Mouse (Mus musculus) embryo, embryonic 11.5 days (tissue): ENCODE results near the gene Rab20.
"Not testable (repeated sequence)": the region's sequence is repeated elsewhere in the genome, so short reads cannot be mapped to it uniquely, and the experiment has no call there.

Experiments used
- DNase-seq: peaks from one replicate; pipeline ENCODE4 v3.0.0-alpha.2; 2012; ENCODE audit warnings: low read depth, low spot score

Rab20 gene

DNA sequence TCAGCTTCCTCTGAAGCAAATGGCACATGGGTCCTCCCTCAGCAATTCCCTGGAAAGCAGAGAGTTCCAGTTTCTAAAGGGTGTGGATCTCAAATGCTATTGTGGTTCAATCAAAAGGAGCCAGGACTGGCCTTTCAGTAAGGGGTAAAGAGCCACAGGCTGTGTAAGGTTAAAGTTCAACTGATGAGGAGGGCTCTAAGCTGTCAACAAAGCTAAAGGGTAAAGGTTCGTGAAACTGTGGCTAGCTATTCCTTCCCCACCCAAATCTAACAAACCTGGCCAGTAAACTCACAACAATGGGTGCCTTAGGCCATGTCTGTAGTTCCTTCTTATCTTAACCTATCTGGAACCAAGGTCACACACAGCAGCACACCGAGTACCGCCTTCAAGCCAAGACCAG lies 3.4 kb upstream of the Rab20 start:
- no peak for DNase-seq

DNA sequence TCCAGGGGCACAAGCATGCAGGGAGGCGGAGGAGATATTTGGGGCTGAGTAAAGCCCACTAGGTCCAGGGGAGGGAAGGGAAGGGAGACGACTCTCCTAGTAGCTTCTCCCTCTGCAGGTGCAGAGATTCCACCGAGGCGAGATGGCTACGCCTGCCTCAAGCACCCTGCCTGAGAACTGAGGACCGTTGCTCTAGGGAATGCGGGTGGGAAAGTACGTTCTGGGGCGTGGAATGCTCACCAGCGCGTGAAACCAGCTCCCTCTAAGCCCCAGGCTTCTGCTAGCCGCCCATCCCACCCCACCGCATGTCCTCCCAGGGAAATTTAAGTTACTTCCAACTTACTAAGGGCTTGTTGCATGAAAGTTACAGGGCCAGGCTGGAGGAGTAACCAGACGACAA lies 1.1 kb upstream of the Rab20 start:
- DNase-seq: no peak

- DNase-seq: no peak
Measured at GRCm38 (mm10) chr8:11478807-11479527, 457 bp upstream of the Rab20 start.

- DNase-seq: no peak
Measured at GRCm38 (mm10) chr8:11477178-11477553, 1.3 kb downstream of the Rab20 start.

- no peak for DNase-seq
Measured at GRCm38 (mm10) chr8:11476338-11477177, 2.0 kb downstream of the Rab20 start.

DNA sequence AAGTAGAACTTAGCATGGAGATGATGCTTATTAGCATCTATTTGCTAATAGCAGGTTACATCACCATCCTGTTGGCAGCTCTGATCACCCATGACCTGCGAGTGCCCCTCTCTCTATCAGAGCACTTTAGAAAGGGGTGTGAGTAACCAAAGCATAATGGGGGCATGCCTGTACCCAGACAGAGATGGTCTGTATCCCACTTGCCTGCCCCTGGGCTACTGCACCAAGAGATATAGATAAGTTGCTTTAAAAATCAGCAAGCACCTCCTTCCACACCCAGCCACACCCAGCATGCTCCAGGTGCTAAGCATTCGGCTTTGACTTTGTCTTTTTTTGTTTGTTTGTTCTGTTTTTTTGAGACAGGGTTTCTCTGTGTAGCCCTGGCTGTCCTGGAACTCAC lies 2.6 kb downstream of the Rab20 start:
- DNase-seq: no peak

- no peak for DNase-seq
Measured at GRCm38 (mm10) chr8:11475397-11475796, 3.1 kb downstream of the Rab20 start.

- DNase-seq: no peak
Measured at GRCm38 (mm10) chr8:11473072-11473471, 5.4 kb downstream of the Rab20 start.

- no peak for DNase-seq
Measured at GRCm38 (mm10) chr8:11471309-11471708, 7.2 kb downstream of the Rab20 start.

GRCm38 (mm10) chr8:11470694-11471093 lies 7.8 kb downstream of the Rab20 start:
- no peak for DNase-seq

GRCm38 (mm10) chr8:11469095-11469494 lies 9.4 kb downstream of the Rab20 start:
- DNase-seq: no peak

- DNase-seq: not testable (repeated sequence)
Measured at GRCm38 (mm10) chr8:11466528-11466927, 12.0 kb downstream of the Rab20 start.

GRCm38 (mm10) chr8:11465619-11466018 lies 12.9 kb downstream of the Rab20 start:
- DNase-seq: no peak

- no peak for DNase-seq
Measured at GRCm38 (mm10) chr8:11464707-11464964, 13.9 kb downstream of the Rab20 start.

GRCm38 (mm10) chr8:11463889-11464706 lies 14.4 kb downstream of the Rab20 start:
- DNase-seq: no peak

DNA sequence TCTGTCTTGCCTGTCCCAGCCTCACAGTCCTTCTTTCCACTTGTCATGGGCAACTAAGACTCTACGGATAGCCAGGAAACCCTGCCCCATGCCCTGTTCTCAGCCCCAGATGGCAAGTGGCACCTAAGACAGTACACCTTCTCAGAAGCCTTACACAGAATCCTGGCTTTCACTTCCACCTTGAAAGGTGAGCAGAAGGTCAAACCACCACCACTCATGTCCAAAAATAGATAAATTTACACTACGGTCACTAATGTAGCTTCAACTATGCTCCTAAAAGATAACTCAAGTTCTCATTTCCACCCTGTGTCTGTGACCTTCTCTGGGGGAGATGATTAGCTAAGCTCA lies 15.0 kb downstream of the Rab20 start:
- DNase-seq: no peak

GRCm38 (mm10) chr8:11462641-11463040 lies 15.9 kb downstream of the Rab20 start:
- no peak for DNase-seq

DNA sequence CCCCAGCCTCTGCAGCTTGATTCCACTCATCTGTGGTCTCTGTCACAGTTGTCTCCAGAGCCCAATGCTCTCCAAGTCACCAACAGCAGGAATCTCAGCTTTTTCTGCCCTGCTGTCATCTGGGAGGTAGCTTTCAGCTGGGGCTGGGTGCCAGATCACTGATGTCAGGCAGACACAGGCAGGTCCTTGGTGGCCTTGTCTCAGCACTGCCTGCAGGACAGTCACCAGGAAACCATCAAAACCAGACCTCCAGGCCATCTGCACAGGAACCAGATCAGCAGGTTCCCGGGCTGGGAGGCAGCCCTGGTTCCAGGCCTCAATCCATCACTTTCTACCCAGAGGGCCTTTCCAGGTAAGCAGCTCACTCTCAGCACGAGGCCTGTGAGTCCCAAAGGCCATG lies 16.7 kb downstream of the Rab20 start:
- no peak for DNase-seq

DNA sequence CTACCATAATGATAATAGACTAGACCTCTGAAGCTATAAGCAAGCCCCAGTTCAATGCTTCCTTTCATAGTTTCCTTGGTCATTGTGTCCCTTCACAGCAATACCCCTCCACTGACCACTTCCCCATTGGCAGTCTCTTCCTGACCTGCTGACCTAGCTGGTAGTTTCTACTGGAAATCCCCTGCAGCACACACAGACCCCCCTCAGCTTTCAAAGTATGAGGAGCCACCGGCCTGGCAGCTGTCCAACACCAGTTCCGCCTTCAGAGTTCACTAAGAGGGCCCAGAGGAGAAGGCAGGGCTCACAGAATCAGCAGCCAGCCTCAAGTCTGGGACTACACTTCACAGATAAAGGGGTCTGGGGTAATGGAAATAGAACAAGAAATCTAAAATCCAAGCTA lies 17.6 kb downstream of the Rab20 start:
- DNase-seq: no peak

DNA sequence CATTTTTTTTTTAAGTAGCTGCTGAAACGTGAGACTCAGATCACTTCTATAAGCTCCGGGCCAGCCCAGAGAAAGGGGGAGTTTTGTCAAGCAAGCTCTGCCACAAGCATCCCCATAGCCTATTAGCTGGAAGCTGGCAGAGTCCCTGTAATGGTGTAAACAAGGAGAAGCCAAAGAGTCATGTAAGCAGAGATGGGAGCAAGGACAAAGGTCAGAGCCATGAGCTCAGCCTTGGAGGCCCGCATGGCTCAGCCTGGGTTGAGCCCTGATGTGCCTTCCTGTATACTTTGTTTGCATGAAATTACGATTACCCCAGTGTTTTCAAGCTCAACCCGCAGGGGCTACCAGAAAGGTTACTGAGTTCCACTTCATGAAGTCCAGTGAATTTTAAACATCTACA lies 19.5 kb downstream of the Rab20 start:
- no peak for DNase-seq

DNA sequence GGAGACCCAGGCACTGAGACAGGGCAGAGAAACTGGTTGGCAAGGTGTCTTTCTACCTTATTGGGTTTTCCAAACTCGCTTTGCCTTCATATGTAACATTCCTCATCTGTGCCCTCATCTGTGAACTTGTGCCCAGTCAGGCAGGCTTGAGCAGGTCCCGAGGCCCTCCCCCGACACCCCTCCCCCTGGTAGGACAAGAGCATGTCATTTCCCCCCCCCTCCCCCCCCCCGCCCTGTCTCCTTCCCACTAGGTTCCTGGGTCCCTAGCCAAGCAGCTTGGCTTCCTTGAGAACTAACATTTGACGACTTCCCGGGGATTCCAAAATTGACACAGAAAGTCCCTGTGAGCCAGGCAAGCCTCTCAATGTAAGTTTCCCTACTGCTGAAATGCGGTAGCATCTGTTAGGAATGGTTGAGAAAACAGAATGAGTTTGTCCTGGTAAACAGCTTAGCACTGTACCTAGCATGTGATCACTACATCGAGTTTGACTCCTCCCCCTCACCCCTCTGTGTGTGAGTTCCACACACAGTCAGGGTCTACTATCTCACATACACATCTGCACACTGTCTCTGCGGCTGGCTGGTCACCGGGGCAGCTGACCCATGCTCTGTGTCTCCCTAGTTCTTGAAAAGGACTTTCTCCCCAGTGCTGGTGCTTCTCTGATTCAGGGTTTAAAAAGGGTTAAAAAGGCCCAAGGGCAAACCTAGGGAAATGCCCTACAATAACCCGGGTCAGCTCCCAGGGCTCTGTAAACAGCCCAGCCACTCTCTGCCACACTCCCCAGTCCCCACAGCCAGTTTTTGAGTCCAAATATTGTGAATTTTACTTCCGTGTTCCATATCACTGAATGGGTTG lies 20.3 kb downstream of the Rab20 start:
- no peak for DNase-seq

DNA sequence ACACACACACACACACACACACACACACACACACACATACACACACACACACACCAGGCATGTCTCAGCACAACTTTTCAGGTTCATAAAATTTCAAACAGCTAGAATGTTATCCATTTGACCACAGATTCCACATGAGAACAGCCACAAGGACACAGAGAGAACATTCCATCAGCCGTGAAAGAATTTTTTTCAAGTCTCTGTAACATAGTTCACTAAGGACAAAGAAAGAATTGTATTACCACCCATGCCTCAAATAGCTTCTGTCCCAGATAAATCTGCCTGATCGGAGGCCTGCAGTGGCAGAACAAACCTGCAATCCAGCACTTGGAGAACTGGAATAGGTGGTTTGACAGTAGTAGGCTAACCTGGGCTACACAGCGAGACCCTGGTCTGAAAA lies 21.2 kb downstream of the Rab20 start:
- no peak for DNase-seq
